Mouse (Mus musculus): ENCODE measurements around the gene Ccdc163.

GRCm38 (mm10) chr4:116769060-116769459 is 60.8 kb downstream of the Ccdc163 start:
- TF ChIP-seq CTCF (IDR thresholded peaks at IDR 0.05; ENCODE audit: low read depth) (no peak), EP300 (IDR thresholded peaks at IDR 0.05; ENCODE audit: low read depth) (no peak)

Data from heart, postnatal 0 days (tissue).